Mouse (Mus musculus) frontal cortex, adult 2 months (tissue): ENCODE data around the gene Atp2a2. TPM values are rescaled to one million over a fixed set of nuclear protein-coding genes. Genes with fewer than 3 reads are reported as not detected.
"Not testable (repeated sequence)": the region's sequence is repeated elsewhere in the genome, so short reads cannot be mapped to it uniquely, and the experiment has no call there.

ENCODE experiments used
- DNase-seq, 2 experiments: peaks; one replicate each; pipeline ENCODE4 v3.0.0; 2022; ENCODE audit warnings: low spot score in 1 of 2; ENCODE audit errors: extremely low spot score in 1 of 2
- polyA plus RNA-seq: library from polyadenylated mRNA; depleted of rRNA; stranded (reverse); fragments of >200 nt; gene quantifications from 2 replicates; pipeline ENCODE4 v1.2.3, GENCODE M21; 2012; rRNA removed

The Atp2a2 gene
- polyA plus RNA-seq, 1 experiment, result 269 TPM

GRCm38 (mm10) chr5:122420676-122421075 is 81.3 kb downstream of the Atp2a2 start:
- not testable (repeated sequence) for DNase-seq

- no peak for DNase-seq
Observed at GRCm38 (mm10) chr5:122415465-122415864, 86.6 kb downstream of the Atp2a2 start.

GRCm38 (mm10) chr5:122414351-122414750 is 87.7 kb downstream of the Atp2a2 start:
- DNase-seq, result no peak

- no peak for DNase-seq
Observed at GRCm38 (mm10) chr5:122412826-122413225, 89.2 kb downstream of the Atp2a2 start.

GRCm38 (mm10) chr5:122411892-122412291 is 90.1 kb downstream of the Atp2a2 start:
- DNase-seq, result no peak

- no peak for DNase-seq
Observed at GRCm38 (mm10) chr5:122409692-122410645, 92.1 kb downstream of the Atp2a2 start.

- no peak for DNase-seq
Observed at GRCm38 (mm10) chr5:122405537-122405936, 96.5 kb downstream of the Atp2a2 start.

Other genes with a start within 250 kb of the Atp2a2 start
- gene Tctn1, start 237.8 kb downstream of the Atp2a2 start, polyA plus RNA-seq, result 39.5 and 46.5 TPM in 2 replicates
- 30.5 and 31.4 TPM in 2 replicates for gene Pptc7, start 217.9 kb downstream of the Atp2a2 start, polyA plus RNA-seq
- gene Rad9b, start 148.0 kb downstream of the Atp2a2 start, polyA plus RNA-seq, result 8.7 and 10.8 TPM in 2 replicates
- 188 and 192 TPM in 2 replicates for gene Vps29, start 147.9 kb downstream of the Atp2a2 start, polyA plus RNA-seq
- gene Gpn3, start 130.3 kb downstream of the Atp2a2 start, polyA plus RNA-seq, result 30.4 and 33.0 TPM in 2 replicates
- 102 TPM in 2 replicates for gene Fam216a, start 129.9 kb downstream of the Atp2a2 start, polyA plus RNA-seq
- 257 and 268 TPM in 2 replicates for gene Arpc3, start 110.3 kb downstream of the Atp2a2 start, polyA plus RNA-seq
- 33.3 and 40.7 TPM in 2 replicates for gene Anapc7, start 80.5 kb downstream of the Atp2a2 start, polyA plus RNA-seq
- 24.0 and 29.0 TPM in 2 replicates for gene Ift81, start 112.3 kb upstream of the Atp2a2 start, polyA plus RNA-seq
- gene P2rx7, start 141.7 kb upstream of the Atp2a2 start, polyA plus RNA-seq, result 14.3 and 16.3 TPM in 2 replicates
- 21.3 and 21.5 TPM in 2 replicates for gene P2rx4, start 205.3 kb upstream of the Atp2a2 start, polyA plus RNA-seq